Mouse (Mus musculus) layer of hippocampus, adult 2 months (tissue): ENCODE data around the gene Ggct. TPM values are rescaled to one million over a fixed set of nuclear protein-coding genes. Genes with fewer than 3 reads are reported as not detected.

Experiments used
- DNase-seq, 2 experiments: peaks; one replicate each; pipeline ENCODE4 v3.0.0; 2022; ENCODE audit warnings: low spot score in 2 of 2
- H3K27ac ChIP-seq: fragments of 200-600 bp; 2 replicates; pipeline ENCODE4 v1.8.1; 2022
- H3K4me3 ChIP-seq: fragments of 200-600 bp; 2 replicates; pipeline ENCODE4 v1.8.1; 2022; ENCODE audit warnings: mild to moderate bottlenecking
- CTCF ChIP-seq: fragments of 200-600 bp; conservative IDR thresholded peaks from 2 replicates; pipeline ENCODE4 v1.8.1; 2022; ENCODE audit warnings: antibody characterized with exemption, mild to moderate bottlenecking, moderate library complexity
- total RNA-seq, 2 experiments: library from RNA; stranded (reverse); gene quantifications; 2 replicates each; pipeline ENCODE4 v1.2.3; 2021

Ggct gene
- total RNA-seq, 2 experiments from 2014 or later, result 36.0 to 38.0 TPM

DNA sequence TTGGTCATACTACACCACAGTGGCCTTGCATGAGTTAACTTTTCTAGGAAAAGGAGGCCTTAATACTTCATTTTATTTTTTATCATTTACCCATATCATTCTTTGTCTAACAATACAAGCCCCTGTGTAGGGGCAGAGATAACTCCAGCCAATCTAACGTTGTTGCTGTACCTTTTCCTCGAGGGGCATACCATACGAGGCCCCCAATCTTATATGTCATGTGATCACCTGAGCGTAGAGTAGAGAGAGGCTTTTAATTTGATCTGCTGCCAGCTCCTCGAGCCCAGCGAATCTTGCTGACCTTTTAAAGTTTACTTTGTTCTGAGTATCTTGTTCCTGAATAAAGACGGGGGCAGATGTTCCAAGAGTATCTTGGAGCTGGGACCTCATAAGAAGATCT lies 19.8 kb upstream of the Ggct start:
- Histone ChIP-seq H3K27ac (no peak overlapping the region), H3K4me3 (no peak overlapping the region)
- no peak for DNase-seq
- TF ChIP-seq CTCF, result no peak

DNA sequence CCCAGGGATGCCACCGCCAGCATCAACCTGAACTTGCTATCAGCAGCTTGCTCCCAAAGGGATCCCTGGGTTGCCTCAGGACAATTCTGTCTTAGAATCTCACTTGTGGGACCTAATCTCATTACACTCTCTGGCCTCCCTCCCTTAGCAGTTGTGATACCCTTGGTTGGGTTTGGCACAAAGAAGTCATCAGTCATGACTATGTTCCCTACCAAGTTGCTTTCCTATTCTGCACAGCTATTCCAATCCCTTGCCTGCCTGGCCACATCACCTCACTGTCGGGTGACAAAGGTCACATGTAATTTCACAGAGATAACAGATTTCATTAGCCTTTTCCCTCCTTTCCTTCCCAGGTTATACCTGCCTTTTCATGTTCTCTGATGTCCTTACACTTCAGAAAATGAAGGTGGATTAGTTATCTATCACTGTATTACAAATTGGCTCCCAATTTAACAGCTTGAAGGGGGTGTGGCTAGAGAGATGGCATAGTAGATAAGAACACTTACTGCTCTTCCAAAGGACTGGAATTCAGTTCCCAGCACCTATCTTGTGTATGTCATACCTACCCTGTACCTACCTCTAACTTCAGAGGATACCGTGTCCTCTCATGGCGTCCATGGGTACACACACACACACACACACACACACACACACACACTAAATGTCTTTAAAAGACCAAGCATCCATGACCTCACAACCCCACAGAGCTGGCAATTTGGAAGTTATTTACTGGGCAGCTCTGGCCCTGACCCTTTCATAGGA lies 17.8 kb upstream of the Ggct start:
- Histone ChIP-seq H3K4me3 (no peak overlapping the region), H3K27ac (0 out of 2 replicates have a peak overlapping the region, but pooled peaks have one; percentile 9)
- TF ChIP-seq CTCF, result no peak
- DNase-seq, result no peak

GRCm38 (mm10) chr6:55009391-55010230 lies 16.9 kb upstream of the Ggct start:
- no peak for TF ChIP-seq CTCF
- H3K4me3 ChIP-seq, result peak overlapping the region; percentile 28; the same call in 1 of the 2 replicates
- H3K27ac ChIP-seq, result peak overlapping the region; percentile 73
- DNase-seq, result peak in 1 of 2 experiments; percentile 34

GRCm38 (mm10) chr6:55008401-55008800 lies 15.7 kb upstream of the Ggct start:
- no peak for TF ChIP-seq CTCF
- no peak for DNase-seq
- no peak overlapping the region for H3K27ac ChIP-seq
- no peak overlapping the region for H3K4me3 ChIP-seq

DNA sequence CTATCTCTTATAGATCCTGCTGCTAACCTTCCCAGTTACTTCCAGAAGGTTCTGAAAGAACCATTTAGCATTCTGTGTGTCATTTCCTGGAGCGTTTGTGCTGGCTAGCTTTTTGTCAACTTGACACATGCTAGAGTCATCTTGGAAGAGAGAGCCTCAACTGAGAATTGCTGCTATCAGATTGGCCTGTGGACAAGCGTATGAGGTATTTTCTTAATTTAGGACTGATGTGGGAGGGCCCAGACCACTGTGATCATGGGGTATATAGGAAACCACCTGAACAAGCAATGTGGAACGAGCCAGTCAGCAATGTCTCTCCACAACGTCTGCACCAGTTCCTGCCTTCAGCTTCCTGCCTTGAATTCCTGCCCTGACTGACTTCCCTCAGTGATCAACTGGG lies 10.8 kb upstream of the Ggct start:
- H3K4me3 ChIP-seq, result no peak overlapping the region
- H3K27ac ChIP-seq, result no peak overlapping the region
- no peak for TF ChIP-seq CTCF
- DNase-seq, result no peak

- no peak overlapping the region for H3K27ac ChIP-seq
- no peak for TF ChIP-seq CTCF
These were observed 9.7 kb upstream of the Ggct start for GRCm38 (mm10) chr6:55002438-55002837.

GRCm38 (mm10) chr6:55001320-55001719 lies 8.6 kb upstream of the Ggct start:
- DNase-seq, result no peak
- Histone ChIP-seq H3K27ac (no peak overlapping the region), H3K4me3 (no peak overlapping the region)
- no peak for TF ChIP-seq CTCF

More at GRCm38 (mm10) chr6:55002438-55002837, 9.7 kb upstream of the Ggct start:
- H3K4me3 ChIP-seq, result no peak overlapping the region
- DNase-seq, result no peak

GRCm38 (mm10) chr6:54997726-54998125 lies 5.0 kb upstream of the Ggct start:
- TF ChIP-seq CTCF, result no peak
- DNase-seq, result no peak
- Histone ChIP-seq H3K27ac (no peak overlapping the region), H3K4me3 (no peak overlapping the region)

GRCm38 (mm10) chr6:54996361-54996760 lies 3.6 kb upstream of the Ggct start:
- TF ChIP-seq CTCF, result no peak
- no peak for DNase-seq
- no peak overlapping the region for H3K4me3 ChIP-seq
- no peak overlapping the region for H3K27ac ChIP-seq

DNA sequence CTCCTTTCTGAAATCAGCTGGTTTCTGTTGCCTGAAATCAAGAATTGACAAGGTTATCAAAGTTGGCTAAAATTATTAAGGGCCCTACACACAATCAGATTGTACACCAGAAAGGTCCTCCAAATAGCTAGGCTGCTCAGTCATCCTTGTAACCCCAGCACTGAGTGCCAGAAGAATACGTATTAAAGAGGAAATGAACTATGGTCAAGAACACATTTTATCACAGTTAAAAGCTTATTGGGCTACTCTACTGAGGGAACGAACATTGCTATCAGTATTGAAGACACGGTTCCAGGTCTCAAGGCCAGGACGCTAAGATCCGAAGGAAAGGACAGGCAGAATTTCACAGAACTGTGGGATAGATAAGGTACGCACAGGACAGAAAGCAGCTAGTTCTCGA lies 609 bp downstream of the Ggct start:
- TF ChIP-seq CTCF, result no peak
- peak overlapping the region; percentile 69 for H3K4me3 ChIP-seq
- no peak for DNase-seq
- H3K27ac ChIP-seq, result peak overlapping the region; percentile 89

GRCm38 (mm10) chr6:54991189-54991588 lies 1.6 kb downstream of the Ggct start:
- no peak for DNase-seq
- H3K27ac ChIP-seq, result no peak overlapping the region
- H3K4me3 ChIP-seq, result no peak overlapping the region; the same call in 1 of the 2 replicates
- no peak for TF ChIP-seq CTCF

DNA sequence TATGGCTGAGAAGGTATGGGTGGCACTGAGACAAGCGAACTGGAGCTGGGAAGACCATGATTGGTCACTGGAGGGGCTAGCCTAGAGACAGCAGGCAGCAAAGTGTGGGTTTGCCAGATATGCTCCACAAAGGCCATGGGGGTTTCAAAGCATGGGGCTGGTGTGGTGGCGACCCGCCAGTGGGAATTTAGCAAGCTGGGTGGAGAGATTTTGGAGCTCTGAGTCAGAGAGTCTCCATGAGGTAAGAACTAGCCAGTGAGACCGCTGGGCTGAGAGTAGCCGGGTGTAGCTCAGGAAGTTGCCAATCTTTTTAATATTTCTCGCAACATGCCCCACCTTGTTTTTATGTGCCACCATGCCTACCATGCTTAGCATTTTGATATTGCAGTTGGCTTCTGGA lies 4.6 kb downstream of the Ggct start:
- TF ChIP-seq CTCF, result no peak
- Histone ChIP-seq H3K4me3 (no peak overlapping the region), H3K27ac (no peak overlapping the region)
- no peak for DNase-seq

GRCm38 (mm10) chr6:54984096-54984495 lies 8.7 kb downstream of the Ggct start:
- DNase-seq, result no peak
- no peak overlapping the region for H3K27ac ChIP-seq
- H3K4me3 ChIP-seq, result no peak overlapping the region

More at GRCm38 (mm10) chr6:54984096-54984495, 8.7 kb downstream of the Ggct start:
- no peak for TF ChIP-seq CTCF
